Mouse (Mus musculus) hindlimb bud, embryonic 11.5 days (tissue): Measurements from ENCODE around the gene Krtap4-2.

ENCODE experiments used
- DNase-seq: peaks from one replicate; pipeline ENCODE4 v3.0.0-alpha.2; 2012; ENCODE audit warnings: low read depth, low spot score; ENCODE audit errors: extremely low spot score

Gene Krtap4-2

DNA sequence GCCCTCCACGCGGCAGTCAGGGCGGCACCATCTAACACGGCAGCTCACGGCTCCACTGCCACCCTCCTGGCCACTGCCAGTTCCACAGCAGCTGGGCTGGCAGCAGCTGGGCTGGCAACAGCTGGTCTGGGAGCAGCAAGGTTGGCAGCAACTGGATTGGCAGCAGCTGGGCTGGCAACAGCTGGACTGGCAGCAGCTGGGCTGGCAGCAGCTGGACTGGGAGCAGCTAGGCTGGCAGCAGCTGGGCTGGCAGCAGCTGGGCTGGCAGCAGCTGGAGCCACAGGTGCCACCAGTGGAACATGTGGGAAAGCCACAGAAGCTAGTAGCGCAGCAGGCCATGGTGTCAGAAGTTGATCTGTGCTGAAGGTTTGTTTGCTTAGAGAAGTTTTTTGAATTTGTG is 43.9 kb downstream of the Krtap4-2 start, which contains the start of gene Krtap1-3:
Gene Krtap1-3, minus strand, starts transcription at position 359 of the 400 bp plus-strand sequence.
- no peak for DNase-seq

DNA sequence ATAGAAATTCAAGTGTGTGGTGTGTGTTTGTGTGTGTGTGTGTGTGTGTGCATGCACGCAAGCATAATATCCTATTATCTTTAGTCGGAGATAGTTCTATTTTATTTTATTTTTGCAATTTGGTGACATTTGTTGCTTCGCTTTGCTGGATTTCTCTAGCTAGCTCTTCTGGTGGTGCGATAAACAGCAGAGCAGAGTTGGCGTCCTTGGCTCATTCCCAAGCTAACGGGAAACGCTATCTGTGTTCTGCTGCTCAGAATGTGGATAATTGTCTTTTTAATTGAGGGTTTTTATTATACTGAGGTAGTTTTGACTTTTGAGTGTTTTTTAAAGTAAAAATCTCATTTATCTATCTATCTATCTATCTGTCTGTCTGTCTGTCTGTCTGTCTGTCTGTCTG is 49.8 kb downstream of the Krtap4-2 start:
- no peak for DNase-seq
